Mouse (Mus musculus) intestine, postnatal 0 days (tissue): ENCODE data around the gene Cnih3. TPM values are rescaled to one million over a fixed set of nuclear protein-coding genes. Genes with fewer than 3 reads are reported as not detected.

Source experiments
- ATAC-seq: fragments of 200-750 bp; cut with Nextera tagmentation; 2 replicates; pipeline ENCODE4 v1.8.0; 2017; ENCODE audit warnings: mild to moderate bottlenecking, moderate TSS enrichment, moderate library complexity
- H3K27ac ChIP-seq: fragments of 300-500 bp; sonication (generic); 2 replicates; pipeline ENCODE4 v1.5.1; 2014; ENCODE audit warnings: mild to moderate bottlenecking, low read depth, low read length, moderate library complexity
- H3K27me3 ChIP-seq: fragments of 300-500 bp; sonication (generic); replicated peaks from 2 replicates; pipeline ENCODE4 v1.6.1; 2014; ENCODE audit warnings: low read length, mixed read lengths; ENCODE audit not compliant: control insufficient read depth, insufficient read depth
- H3K36me3 ChIP-seq: fragments of 300-500 bp; sonication (generic); 2 replicates; pipeline ENCODE4 v1.6.1; 2014; ENCODE audit warnings: mild to moderate bottlenecking, moderate library complexity; ENCODE audit not compliant: control insufficient read depth, insufficient read depth
- H3K4me1 ChIP-seq: fragments of 300-500 bp; sonication (generic); replicated peaks from 2 replicates; pipeline ENCODE4 v1.6.1; 2014; ENCODE audit warnings: antibody characterized with exemption, low read length, mixed read lengths; ENCODE audit not compliant: control insufficient read depth, insufficient read depth
- H3K4me2 ChIP-seq: fragments of 300-500 bp; sonication (generic); replicated peaks from 2 replicates; pipeline ENCODE4 v1.6.1; 2014; ENCODE audit warnings: low read depth, mild to moderate bottlenecking, moderate library complexity
- H3K4me3 ChIP-seq: fragments of 300-500 bp; sonication (generic); 2 replicates; pipeline ENCODE4 v1.5.1; 2014; ENCODE audit warnings: low read depth, low read length
- H3K9ac ChIP-seq: fragments of 300-500 bp; sonication (generic); 2 replicates; pipeline ENCODE4 v1.6.1; 2014; ENCODE audit warnings: mild to moderate bottlenecking, low read depth, low read length
- H3K9me3 ChIP-seq: fragments of 300-500 bp; sonication (generic); 2 replicates; pipeline ENCODE4 v1.6.1; 2016; ENCODE audit warnings: mixed run types; ENCODE audit not compliant: control insufficient read depth
- CTCF ChIP-seq: sonication (generic); IDR thresholded peaks from 2 replicates; pipeline ENCODE4 v1.5.1; 2016; ENCODE audit warnings: low read depth, mild to moderate bottlenecking, control low read depth, antibody characterized with exemption, moderate library complexity
- WGBS: fragments of 180-500 bp; shearing (Covaris S2); extraction: QIAGEN DNeasy Blood & Tissue Kit; methylation state at CpG from one replicate; pipeline ENCODE4 v1.1.7; 2014; 5-methylcytosine and 5-hydroxymethylcytosine counted together
- polyA plus RNA-seq: library from polyadenylated mRNA; unstranded; fragments of >200 nt; fragmentation: Nextera tagmentation; extraction: Ambion mirVana; gene quantifications from 2 replicates; pipeline ENCODE4 v1.2.1, GENCODE M21; 2015

Cnih3 gene
- polyA plus RNA-seq: 0.13 and 0.25 TPM in 2 replicates

- Histone ChIP-seq H3K9me3 (no peaks in the 10 kb centered on the region), H3K4me2 (peak within 1 kb of the TSS; percentile 93), H3K27me3 (peaks cover 36% of the 10 kb centered on the region), H3K4me1 (peaks cover 3% of the 10 kb centered on the region; the same call in 1 of the 2 replicates), H3K36me3 (no peaks in the 10 kb centered on the region), H3K4me3 (peak within 1 kb of the TSS; percentile 52), H3K9ac (no peak within 1 kb of the TSS), H3K27ac (no peak within 1 kb of the TSS)
- ATAC-seq: peak; percentile 25; the same call in 1 of the 2 replicates
- no peak for TF ChIP-seq CTCF
- under 1% methylated on average over 75 of the region's 78 CpGs for WGBS
Observed at GRCm38 (mm10) chr1:181352367-181353199, at the start of gene Cnih3. Gene Cnih3 (plus strand): TSS chr1:181352628.

- TF ChIP-seq CTCF: no peak
- 84% methylated on average over 3 of the region's 3 CpGs for WGBS
- Histone ChIP-seq H3K4me1 (no peaks in the 10 kb centered on the region), H3K27ac (no peak overlapping the region), H3K36me3 (no peaks in the 10 kb centered on the region), H3K4me3 (no peak overlapping the region), H3K9me3 (no peaks in the 10 kb centered on the region), H3K27me3 (no peaks in the 10 kb centered on the region), H3K4me2 (no peak overlapping the region), H3K9ac (no peak overlapping the region)
- no peak for ATAC-seq
Observed at GRCm38 (mm10) chr1:181307981-181308380, 44.4 kb upstream of the Cnih3 start.

GRCm38 (mm10) chr1:181310712-181311111 lies 41.7 kb upstream of the Cnih3 start:
- WGBS: 91% methylated on average over 5 of the region's 5 CpGs
- no peak for TF ChIP-seq CTCF
- H3K27ac ChIP-seq: no peak overlapping the region

GRCm38 (mm10) chr1:181312115-181313045 lies 40.0 kb upstream of the Cnih3 start:
- TF ChIP-seq CTCF: no peak
- H3K4me3 ChIP-seq: no peak overlapping the region
- H3K9me3 ChIP-seq: no peaks in the 10 kb centered on the region
- WGBS: 95% methylated on average over 15 of the region's 15 CpGs
- H3K4me2 ChIP-seq: no peak overlapping the region
- H3K36me3 ChIP-seq: no peaks in the 10 kb centered on the region
- H3K9ac ChIP-seq: no peak overlapping the region
- no peak for ATAC-seq
- no peaks in the 10 kb centered on the region for H3K27me3 ChIP-seq
- H3K4me1 ChIP-seq: no peaks in the 10 kb centered on the region
- H3K27ac ChIP-seq: no peak overlapping the region

More at GRCm38 (mm10) chr1:181310712-181311111, 41.7 kb upstream of the Cnih3 start:
- no peaks in the 10 kb centered on the region for H3K4me1 ChIP-seq
- no peak for ATAC-seq
- no peaks in the 10 kb centered on the region for H3K36me3 ChIP-seq
- H3K9me3 ChIP-seq: no peaks in the 10 kb centered on the region
- H3K9ac ChIP-seq: no peak overlapping the region
- no peak overlapping the region for H3K4me2 ChIP-seq
- H3K27me3 ChIP-seq: no peaks in the 10 kb centered on the region
- H3K4me3 ChIP-seq: no peak overlapping the region

GRCm38 (mm10) chr1:181313046-181313415 lies 39.4 kb upstream of the Cnih3 start:
- WGBS: 85% methylated on average over 8 of the region's 8 CpGs
- H3K4me2 ChIP-seq: no peak overlapping the region
- H3K4me3 ChIP-seq: no peak overlapping the region
- no peaks in the 10 kb centered on the region for H3K9me3 ChIP-seq
- no peaks in the 10 kb centered on the region for H3K4me1 ChIP-seq
- H3K27me3 ChIP-seq: no peaks in the 10 kb centered on the region
- H3K36me3 ChIP-seq: no peaks in the 10 kb centered on the region
- H3K27ac ChIP-seq: no peak overlapping the region
- no peak for TF ChIP-seq CTCF
- H3K9ac ChIP-seq: no peak overlapping the region
- ATAC-seq: no peak

- no peak for TF ChIP-seq CTCF
- Histone ChIP-seq H3K4me3 (no peak overlapping the region), H3K4me2 (no peak overlapping the region), H3K27me3 (no peaks in the 10 kb centered on the region), H3K4me1 (no peaks in the 10 kb centered on the region), H3K9ac (no peak overlapping the region), H3K9me3 (no peaks in the 10 kb centered on the region), H3K36me3 (no peaks in the 10 kb centered on the region), H3K27ac (no peak overlapping the region)
- ATAC-seq: no peak
- WGBS: 87% methylated on average over 10 of the region's 10 CpGs
Observed at GRCm38 (mm10) chr1:181314301-181314700, 38.1 kb upstream of the Cnih3 start.
